Mouse (Mus musculus) 3134 (cell line): ENCODE measurements at regions not wholly inside any gene's neighbourhood (a gene's known extent, or its start where the extent isn't known, plus 50 kb on each side); places are given as distances from the start of the nearest gene placed in this dataset.

ENCODE experiments used
- DNase-seq: peaks from one replicate; pipeline ENCODE4 v3.0.0-alpha.2; 2011; ENCODE audit warnings: low spot score; ENCODE audit not compliant: insufficient read length; ENCODE audit errors: extremely low read depth

DNA sequence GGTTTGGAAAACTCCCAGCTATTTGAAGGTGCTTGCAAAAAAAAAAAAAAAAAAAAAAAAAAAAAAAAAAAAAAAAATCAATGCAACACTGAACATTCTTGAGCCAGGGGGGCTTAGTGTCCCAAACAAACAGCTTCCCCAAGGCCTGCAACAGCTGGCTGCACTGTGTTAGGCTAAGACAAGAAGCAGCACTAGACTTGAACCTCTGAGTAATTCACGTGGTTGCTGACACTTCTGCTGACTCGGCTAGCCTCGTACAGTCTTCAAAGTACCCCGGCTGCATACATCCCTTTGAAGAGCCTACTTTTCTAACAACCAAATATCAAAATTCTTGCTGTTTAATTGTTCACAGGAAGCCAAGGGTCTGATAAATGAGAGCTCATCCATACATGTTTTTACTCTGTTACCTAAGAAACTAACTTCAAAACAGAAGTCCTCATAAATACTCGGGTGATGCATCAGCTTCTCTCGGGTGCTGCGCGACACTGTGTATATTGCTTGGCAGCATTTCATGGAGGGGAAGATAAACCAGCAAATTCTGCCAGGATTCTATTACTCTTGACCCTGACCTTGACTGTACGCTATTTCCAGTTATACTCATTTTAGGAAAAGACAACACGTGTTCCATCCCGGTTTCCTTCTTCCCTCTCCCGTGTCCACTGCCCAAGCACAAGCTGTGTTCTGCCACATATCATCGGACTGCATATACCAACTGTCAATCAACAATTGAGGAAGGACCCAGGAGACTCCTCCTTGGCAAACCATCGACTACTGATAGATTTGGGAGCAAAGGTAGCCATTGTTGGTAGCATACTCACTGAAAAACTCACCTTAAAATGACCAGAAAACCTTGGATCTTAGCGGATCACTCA is 352.8 kb upstream of the Nt5c1b start:
- peak; percentile 28 for DNase-seq

DNA sequence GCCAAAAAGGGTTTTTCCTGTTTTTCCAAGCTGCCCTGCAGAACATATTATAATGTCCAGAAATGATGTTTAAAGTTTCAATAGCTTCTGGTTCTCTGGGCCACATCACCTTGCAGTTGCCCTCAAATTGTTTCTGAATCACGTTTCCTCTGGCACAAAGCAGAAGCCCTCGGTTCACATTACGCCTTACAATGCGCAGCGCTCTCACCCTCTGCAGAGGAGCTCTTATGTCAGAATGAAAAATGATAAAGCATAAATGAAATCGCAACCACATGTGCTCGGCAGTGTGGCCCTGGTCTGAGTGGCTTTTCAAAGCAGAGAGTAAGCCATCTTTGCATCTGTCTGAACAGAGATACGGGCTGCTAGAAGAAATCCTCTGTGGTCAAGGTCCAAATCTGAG is 334.3 kb upstream of the Nt5c1b start:
- no peak for DNase-seq

DNA sequence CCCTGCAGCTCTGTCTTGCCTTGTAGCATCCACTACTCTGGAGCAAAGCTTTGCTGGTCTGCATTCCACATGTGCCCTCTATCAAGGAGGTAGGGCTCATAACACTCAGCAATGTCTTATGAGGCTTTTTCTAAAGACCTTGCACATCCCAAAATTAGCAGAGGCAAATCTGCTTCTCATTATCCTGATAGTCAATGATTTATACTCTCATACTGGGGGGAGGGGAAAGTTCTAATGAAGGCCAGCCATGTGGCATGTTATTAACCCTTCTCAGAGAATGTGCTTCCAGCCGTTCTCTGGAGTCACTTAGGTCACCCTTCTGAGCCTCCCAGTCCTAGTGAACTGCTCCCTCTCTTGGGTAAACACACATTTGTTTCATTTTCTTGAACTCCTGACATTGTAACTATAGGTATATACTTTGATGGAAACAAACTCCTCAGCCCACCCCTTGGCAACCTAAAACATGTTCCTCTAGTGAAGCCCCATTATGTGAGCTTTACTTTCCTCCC is 307.7 kb upstream of the Nt5c1b start:
- DNase-seq = no peak

DNA sequence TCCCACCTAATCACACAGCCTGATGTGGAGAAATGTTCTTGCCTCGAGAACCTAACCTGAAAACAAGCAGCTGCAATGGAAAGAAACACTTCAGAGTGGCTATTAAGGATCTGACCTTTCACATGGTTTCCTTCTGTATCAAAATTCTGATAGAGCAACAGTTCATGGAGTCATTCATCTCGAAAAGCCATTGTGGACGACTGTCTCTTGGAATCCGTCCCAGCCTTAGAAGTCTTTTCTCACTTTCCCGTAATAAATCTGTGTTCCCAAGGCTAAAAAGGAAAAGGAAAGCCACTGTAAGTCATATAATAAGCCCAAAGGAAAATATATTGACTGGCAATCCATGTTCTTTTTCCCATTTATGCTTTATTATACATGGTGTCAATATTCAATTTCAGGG is 291.4 kb upstream of the Nt5c1b start:
- DNase-seq = no peak

DNA sequence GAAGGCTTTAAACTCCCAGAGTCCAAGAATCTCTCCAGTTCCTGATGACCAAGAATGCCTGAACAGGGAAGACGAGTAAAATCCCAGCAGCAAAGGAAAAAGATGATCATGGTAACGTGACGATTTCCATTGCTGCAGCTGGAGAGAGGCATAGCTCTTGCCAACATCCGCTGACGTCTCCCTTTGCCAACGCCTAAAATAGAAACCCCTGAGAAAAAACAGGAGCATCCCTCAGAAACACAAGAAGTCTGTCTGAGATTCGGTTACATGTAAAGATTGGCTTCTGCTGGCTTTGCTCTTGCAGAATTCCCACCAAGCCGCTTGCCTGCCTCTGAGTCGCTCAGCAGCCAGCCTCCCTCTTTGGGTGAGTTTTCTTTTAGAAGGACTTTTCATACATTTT is 290.3 kb upstream of the Nt5c1b start:
- peak; percentile 18 for DNase-seq

DNA sequence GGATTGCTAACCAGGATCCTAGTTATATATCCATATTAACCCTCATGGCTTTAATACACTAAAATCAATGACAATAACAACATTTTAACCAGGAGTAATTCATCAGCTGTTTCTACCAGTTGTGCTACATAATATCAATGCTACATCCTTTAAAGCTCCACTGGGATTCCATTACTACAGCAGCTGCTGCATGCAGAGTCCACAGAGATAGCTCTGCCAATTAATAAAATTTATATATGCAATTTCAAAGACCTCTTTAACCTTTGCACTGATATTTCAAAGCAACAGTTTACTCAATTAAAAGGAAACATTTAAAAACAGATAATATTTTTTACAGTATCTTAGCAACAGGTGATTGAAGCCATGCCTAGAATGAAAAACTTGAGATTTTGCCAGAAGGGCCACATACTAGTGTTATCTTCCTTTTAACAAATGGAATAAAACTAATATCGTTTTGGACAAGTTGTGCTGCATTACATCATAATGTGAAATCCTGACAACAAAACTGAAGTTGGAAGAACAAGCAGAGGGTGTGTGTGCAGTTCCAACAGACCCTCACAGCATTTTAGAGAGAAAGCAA is 256.8 kb upstream of the Nt5c1b start:
- no peak for DNase-seq

DNA sequence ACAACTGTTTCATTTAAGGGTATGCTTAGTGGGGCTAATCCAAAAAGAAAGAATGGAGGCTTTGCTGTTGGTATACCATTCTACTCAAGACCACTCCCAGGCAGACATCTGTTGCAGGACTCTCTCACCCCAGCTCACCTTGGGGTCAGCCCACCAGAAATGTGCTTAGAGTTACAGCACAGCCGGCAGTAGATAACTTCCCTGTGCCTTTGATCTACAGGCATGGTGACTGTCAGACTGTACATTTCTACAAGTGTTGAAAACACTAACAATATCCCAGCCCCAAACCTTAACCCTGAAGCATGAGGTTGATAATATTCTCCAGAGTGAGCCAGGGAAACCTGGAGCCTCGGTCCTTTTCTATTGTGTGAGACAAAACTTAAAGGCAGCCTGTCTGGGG is 247.7 kb upstream of the Nt5c1b start:
- DNase-seq = no peak

DNA sequence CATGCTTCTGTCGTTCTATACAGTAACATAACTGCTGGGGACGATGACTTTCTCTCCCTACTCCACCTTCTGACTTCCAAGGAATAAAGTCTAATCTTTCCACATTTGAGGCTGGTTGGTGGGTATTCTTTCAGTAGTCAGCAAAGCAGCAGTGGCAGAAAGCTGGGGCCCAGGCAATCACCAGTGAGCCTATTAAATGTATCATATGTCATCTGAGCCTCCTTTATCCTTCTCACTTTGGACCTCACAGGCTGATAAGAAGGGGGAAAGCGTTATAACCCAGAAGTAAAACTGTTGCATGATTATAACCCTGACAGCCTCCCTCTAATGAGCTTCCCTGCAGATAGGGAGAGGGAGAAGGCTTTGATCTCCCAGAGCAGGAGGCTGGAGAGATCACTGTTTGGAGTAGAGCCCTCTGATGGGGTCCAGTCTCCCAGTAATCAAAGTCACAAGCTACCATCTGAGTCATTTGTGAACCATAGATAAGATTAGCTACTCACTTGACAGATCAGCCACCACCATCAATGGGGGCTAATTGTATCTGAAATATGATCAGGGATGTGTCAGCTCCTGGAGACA is 241.7 kb upstream of the Nt5c1b start:
- DNase-seq = no peak

DNA sequence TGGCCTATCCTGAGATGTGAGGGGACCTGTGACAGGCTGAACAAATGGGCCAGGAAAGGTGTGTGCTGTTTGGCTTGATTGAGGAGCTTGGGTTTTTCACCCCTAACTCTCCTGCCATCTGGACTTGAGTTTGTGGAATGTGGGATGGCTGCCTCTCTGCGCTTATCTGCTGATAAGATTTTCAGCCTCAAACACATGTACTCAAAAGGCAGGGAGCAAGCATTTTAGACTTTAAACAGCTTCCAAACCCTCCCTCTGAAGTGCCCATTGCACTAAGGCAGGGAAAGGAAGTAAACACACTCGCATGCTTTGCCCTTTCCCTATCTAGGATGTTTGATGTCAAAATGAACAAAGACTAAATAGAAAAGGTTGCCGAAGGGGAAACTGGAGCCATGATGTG is 235.6 kb upstream of the Nt5c1b start:
- DNase-seq = no peak

DNA sequence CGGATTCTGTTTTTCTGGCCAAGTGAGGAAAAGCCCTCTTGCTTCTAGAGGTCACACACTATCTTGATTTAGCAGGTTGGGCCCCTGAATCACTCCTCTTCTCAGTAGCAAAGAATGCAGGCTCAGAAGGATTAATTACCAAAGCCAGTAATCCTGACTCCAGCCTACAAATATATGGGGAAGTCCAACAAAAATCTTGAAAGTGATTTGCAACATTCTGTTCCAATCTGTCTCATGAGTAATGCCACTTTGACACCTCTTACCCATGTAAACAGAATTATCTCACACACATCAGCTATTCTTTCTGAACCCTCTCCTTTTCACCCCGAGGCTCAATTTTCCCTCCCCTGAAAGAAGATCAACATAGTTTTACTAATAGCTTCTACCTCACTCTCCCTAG is 233.9 kb upstream of the Nt5c1b start:
- peak; percentile 18 for DNase-seq

DNA sequence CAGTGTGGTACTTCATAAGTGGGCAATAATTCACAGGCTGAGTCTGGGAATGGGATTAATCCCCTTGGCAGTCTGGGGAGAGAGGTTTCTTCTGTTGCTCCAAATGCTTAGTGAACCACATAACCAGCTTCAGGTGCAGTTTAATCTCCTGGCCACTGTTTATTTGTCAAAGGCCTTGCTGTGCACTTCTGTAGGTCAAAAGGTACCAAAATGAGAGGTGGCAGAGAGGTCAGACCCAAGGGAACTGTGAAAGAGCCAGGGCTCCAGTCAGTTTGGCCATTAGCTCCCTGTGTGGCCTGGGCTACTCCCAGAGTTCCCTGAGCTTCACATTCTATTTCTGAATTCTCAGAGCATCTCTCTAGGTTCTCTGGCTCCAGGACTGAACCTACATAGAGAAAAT is 229.6 kb upstream of the Nt5c1b start:
- DNase-seq = no peak

DNA sequence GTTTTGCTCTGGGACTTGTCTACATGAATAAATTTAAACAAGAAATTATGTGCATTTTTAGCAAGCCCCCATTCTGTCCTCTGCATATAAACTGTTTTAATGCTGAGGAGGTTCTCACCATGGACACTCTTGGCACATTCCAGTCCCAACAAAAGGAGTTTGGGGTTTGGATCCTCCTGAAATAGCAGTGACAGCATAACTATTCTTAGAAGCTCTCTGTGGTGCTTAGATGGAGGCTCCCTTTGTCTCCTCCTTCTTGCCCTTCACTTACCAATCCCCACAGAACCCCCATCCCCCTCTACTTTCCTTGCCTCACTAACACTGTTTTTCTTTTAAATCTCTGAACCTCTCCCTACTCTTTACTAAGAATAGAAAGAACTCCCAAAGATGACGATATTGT is 208.9 kb upstream of the Nt5c1b start:
- DNase-seq = no peak

DNA sequence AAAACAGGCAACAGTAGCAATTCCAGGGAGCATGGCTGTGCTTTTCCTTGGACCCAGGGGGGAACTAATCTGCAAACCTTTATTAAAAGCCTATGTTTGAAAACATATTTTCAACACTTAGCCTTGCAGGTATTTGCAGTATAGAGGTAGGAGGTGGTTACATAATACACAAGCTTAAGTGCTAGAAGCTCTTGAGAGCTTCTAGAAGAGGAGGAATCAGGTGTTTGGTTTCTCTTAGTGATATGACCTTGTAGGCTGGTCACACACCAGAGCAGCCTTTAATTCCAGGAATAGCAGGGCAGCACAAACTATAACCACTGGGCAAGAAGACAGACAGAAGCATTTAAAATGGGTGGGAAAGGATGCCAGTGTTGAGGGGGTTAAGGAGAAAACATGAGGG is 201.7 kb upstream of the Nt5c1b start:
- DNase-seq = no peak

DNA sequence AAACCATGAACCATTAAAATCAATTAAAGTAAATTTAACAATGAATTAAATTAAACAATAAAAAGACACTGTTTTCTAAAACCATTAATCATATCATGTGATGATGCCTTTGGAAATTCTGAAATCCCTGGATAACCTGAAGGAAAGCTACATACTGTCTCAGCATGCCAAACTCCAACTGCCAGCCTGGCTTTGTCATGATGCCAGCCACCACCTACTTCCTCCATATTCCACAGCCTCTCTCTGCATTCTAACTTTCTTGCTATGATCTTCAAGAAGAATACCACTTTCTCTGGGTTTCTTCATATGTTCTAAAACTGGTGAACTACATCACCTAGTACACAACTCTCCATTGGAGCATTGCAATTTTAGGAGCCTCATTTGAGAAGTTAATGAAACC is 201.2 kb upstream of the Nt5c1b start:
- DNase-seq = no peak

DNA sequence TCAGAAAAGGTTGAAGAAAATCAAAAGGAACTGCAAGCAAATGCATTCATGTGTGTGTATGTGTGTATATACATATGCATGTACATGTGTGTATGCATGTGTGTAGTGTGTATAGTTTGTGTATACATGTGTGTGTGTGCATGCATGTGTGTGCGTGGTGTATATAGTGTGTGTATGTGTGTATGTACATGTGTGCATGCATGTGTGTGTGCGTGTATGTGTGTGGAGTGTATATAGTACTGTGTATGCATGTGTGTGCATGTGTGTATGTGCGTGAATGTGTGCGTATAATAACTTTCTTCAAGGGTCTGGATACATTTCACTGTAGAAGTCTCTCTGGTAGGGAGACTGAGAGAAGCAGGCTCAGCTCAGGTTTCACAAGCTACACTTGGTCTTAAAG is 191.1 kb upstream of the Nt5c1b start:
- no peak for DNase-seq

DNA sequence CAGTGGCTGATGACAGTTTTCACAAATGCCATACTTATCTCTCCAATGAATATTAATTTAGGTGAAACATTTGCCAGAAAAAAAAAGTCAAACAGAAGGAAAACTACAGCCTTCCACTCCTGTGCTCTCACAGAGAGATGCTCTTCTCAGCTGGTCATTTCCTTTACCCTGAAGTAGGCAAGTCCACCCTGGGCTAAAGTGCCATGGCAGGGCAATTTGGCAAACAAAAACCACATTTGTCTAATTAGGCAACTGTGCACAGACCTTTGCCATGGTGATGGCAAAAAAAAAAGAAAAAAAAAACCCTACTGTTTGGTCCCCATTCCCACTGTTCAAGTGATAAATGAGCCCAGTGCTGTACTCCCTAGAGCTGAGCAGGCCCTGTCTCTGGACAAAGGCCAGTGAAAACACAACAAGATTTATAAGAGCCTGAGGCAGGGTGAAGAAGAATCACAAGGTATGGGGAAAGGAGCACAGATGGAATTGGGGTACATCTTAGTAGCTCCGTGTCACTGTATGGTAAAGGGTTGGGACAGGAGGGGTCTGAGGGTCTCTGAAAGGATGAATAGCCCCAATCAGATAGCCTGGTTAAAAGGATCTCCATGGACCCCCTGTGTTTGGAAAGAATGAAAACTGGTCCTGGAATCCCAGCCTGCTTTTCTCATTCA is 190.5 kb upstream of the Nt5c1b start:
- DNase-seq = no peak

DNA sequence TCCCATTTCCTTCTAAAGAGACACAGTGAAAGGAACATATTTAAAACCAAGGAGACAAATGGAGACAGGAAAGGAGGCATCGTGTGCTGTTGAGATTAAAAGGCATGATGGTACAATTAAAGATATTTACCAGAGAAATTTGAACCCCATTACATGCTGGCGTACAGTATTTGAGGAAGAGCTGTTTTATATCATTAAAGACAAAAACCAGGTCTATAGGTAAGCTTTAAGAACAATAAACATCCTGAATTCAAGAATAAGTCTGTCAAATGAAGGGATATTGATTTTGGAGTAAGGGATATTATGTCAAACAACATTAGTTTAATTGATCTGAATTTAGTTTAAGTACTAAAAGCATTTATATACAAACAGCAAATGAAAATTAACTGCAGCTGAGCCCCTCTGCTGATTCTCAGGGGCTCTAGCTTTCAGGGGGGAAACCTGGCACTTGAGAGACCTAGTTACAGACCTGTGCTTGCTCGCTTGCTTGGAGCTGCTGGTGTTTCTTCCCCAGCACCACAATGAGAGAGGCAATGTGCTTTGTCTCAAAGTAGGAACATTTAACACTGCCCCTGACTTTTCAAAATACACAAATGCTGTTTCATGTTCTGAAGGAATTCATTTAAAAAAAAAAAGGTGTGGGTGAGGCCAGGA is 189.8 kb upstream of the Nt5c1b start:
- no peak for DNase-seq

DNA sequence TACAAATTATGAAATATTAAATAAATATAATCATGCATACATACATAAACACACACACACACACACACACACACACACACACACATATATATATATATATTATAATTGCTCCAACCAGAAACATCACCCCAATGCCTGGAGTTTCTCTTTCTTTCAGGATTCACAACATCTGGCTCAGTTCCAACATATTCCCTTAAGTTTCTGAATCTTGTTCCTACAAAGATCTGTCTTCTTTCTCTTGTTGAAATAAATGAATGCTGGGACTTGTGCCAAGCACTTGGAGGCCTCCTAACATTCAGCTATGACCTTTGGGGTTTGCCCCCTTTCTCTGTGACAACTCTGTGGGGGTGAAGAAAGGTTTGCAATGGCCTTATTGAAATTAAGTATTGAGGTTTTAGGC is 187.2 kb upstream of the Nt5c1b start:
- no peak for DNase-seq

DNA sequence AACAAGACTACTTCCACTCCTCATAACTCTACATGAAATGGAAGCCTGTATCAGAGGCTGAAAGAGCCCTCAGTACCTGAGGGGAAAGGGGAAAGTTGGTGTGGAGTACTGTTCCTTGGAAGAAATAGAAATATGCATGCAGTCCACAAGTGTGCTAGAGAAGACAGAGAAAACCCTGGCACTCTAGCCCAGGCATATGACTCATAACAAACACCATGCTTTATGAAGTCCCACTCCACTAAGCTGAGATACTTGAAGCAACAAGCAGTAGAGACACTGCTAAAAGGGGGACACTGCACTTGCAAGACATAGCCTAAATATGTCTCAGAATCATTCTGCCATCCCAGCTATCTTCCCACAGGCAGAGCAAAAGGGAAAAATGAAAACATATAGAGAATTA is 183.2 kb upstream of the Nt5c1b start:
- peak; percentile 1 for DNase-seq

DNA sequence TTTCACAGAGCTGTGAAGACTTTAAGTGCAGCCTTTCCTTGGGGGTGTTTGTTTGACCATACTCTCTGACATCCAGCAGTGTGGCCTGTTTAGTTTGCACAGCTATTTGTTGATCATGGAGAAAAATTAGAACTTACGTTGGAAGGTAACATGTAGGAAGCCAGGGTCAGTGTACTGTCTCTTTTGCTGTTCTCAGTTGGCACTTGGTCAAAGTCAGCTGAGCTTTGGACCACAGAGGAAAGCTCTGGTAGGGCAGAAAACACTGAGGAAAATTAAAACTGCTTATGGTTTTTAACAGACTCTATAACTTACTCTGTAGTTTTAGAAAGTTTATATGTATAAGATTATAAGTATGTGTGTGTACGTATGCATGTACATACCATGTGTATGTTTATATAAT is 180.0 kb upstream of the Nt5c1b start:
- no peak for DNase-seq

DNA sequence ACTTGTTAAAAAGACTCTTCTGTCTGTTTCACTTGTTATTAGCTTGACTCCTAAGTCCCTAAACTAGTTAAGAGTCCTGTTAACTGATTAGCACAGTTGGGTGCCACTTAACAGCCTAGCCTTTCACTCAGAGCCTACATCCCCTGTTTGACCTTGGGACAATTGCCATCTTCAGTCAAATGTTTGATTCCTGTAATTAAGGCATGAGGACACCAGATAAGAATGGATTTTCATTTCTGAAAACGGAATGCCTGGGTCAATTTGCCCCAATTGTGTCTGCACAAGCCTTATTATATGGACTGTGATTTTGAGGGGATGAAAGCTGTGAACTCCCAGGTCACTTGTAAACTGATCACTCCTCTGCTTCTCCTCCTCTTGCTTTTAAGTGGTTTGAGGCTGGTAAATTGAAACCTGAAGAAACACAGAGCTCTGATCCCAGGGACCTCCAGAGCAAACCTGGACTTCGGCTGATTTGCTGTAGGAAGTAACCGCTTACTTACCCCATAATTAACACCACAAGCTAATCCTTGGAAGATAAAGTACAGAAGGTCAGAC is 171.8 kb upstream of the Nt5c1b start:
- no peak for DNase-seq
